Mouse (Mus musculus) cerebellum, adult 11-12 months (tissue): ENCODE measurements at regions not wholly inside any gene's neighbourhood (a gene's known extent, or its start where the extent isn't known, plus 50 kb on each side); places are given as distances from the start of the nearest gene placed in this dataset.
A peak's percentile ranks its signal among the peaks of the same experiment; 100 is the strongest.

ENCODE experiments used
- DNase-seq: peaks from one replicate; pipeline ENCODE4 v3.0.0; 2022

DNA sequence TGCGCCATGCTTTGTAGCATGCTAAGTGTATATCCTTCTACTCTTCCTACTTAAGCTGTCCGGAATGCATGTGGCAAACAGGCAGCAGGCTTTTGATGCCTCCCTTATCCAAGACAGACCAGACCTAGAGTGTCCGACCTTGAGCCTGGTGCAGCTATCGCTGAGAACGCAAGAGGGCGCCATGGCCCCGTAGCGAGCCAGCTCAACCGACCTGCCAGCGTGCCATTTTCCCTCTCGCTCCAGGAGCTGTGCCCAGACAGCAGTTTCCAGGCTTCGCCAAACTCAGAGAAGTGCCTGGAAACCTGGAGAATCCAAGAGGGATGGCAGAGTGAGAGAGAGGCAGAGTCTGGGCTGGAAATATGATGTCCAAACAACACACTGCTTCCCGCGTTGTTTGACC lies 155.8 kb upstream of the Gm12830 start:
- DNase-seq, result peak; percentile 22

DNA sequence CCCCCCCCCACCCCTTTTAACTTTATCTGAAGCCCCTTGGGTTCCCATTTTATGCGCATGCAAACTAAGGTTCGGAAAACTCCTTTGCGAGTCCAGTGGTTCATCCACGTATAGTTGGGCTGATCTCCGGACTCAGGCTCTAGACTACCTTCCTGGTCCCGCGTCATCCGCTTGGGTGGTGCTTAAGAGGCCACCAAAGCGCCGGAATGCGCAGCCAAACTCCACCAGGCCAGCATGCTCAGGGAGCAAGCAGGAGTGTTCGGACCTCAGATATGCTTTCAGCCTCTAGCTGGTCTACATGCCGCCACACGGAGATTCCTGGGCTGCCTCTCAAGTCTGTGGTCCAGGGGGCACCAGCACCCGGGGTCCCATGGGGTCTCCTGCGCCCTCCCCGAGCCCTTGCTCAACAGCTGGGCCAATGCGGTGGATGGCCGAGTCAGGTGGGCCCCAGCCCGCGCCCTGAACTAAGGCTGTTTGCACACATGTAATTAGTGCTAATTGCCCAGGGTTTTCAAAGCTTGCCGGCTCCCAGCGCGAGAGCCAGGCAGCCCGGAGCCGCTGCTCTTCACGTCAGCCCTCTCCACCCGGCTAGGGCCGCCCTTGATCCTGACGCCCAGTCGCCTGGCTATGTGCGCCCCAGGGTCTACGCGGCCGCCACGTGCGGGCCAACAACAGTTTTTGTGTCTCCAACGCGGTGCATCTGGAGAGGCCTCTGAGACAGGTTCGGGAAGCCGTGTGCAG lies 155.1 kb upstream of the Gm12830 start:
- no peak for DNase-seq

DNA sequence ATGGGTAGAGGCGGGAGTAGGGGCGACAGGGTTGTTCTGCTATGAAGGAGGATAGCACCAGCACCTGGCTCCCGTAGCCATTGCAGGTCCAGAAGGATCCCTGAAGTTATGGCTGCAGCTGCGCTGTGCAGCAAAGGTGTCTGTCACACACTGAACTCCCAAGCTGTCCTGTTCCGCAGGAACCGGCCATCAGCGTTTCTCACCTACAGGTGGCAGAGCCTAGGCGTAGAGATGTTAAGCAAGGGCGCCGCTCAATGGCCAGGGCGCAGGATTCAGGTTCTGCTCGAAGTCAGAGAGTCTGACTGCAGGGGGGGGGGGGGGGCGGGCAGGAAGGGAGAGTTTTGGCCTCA lies 154.6 kb upstream of the Gm12830 start:
- no peak for DNase-seq

DNA sequence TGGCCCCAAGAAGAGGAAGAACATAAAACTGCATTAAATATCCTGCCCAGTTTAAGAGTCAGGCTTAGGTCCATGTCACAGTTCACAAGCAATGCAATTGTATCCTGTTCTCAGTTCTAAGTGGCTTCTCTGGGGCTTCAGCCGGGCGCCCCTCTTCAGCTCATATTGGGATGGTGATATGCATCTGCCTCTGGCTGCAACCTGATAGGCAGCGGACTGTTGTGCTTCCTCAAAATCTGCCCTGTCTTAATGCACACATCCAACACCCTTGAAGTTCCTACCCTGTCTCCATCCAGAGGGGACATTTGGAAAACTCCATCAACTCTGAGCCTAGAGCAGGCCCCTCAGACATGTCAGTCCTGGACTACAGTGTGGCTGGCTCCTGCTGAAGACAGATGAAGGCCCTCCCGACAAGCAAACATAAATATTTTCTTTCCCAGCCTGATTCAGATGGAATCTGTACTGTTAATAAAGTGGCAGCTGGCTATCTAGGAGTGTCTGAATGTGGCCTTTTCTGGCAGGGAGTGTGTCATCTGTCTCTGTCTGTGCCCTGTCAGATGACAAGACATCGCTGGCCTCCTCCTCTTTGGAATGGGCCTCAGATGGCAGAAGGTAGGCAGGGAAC lies 149.3 kb upstream of the Gm12830 start:
- DNase-seq, result no peak

DNA sequence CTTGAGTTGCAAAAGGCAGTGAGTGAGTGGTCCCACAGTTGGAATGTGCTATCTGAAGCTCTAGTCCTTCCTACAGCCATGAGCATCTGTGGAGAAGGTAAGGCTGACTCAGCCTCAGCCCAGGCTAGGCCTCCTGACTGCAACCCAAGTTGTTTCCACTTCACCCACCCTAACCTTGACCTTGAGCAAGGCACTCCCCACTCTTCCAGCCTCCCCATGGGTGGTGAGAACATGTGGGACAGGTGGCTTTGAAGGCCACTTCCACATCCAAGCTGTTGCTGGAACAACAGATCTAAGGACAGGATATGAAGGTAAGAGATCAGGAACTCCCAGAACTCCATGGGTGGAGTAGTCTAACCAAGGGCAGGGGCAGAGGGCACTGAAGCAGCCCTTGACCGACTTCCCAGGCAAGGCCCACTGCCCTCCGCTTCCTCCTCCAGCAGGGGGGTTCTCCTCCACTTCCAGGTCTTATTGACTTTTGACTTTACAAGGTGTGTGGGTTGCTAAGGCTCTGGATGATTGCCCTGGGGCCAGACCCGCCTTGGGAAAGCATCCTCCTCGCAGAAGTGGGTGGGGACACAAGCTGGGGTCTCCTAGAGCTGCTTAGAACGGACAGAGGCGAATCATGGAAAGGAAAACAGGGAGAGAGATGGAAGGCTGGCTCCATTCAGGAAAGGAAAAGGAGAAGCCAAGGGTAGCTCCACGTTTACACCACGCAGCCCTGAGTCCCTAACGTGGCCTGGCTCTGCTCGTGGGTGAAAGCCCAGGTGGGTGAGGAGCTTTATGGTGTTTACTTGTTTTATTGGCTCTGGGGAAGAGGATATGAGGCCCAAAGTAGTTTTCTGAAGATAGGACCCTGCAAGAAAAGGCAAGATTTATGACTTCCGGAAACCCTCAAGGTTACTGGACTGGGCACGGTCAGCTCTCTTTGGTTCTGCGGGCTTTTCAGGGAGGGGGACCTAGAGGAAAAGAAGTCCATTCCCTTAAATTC lies 144.3 kb upstream of the Gm12830 start:
- DNase-seq, result no peak

DNA sequence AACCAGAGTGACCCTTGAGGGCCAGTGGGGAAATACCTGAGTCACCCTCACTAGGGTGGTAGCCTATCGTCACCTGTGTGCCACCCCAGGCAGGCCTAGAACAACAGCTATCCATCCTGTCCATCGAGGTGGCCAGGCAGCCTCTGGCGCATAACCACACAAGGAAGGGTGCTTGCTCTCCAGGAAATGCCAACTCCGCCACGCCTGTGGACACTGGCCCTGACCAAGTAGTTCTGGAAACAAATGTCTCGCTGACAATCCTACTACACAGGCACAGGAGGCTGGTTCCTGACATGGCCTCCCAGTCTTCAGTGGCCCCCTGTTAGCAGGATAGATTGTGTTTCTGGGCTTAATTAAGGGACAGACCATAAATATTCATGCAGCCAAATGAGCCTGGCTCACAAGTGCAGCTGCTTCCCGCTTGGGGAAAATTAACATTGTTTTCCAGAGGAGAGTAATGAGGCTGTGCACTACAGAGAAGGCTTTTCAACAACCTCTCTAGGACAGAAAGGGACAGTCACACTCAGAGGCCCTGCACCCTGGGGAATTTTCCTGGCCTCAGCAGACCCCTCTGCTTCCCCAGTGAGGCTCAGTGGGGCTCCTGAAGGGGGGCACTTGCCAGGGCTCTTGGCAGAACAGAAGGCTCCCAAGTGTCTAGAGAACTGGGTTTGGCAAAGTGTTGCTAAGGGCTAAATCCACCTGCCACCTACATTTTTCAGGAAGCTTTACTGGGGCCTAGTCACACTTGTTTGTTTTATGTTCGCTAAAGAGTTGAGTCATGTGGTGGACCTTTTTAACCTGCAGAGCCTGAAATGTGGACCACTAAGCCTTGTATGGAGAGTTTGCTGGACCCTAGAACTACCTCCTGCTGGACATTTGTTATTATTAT lies 143.2 kb upstream of the Gm12830 start:
- no peak for DNase-seq

DNA sequence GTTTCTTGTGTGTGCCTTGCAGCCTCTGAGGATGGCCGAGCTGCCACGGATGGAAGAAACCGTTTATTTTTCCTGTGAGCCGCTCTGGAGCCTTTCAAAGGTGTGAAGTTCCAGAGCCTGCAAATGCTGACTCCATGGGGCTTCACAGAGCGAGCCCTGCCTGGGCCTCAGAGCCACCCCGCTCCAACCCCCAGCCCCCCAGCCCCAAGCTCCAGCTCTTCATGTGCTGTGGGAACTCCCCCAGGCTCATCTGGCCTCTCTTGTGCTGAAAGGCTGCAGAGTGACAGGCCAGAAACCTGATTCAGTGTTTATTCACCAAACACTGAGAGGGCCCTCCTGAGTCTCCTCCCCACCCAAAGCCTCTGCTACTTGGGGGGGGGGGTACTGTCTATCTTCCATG lies 141.2 kb upstream of the Gm12830 start:
- no peak for DNase-seq

DNA sequence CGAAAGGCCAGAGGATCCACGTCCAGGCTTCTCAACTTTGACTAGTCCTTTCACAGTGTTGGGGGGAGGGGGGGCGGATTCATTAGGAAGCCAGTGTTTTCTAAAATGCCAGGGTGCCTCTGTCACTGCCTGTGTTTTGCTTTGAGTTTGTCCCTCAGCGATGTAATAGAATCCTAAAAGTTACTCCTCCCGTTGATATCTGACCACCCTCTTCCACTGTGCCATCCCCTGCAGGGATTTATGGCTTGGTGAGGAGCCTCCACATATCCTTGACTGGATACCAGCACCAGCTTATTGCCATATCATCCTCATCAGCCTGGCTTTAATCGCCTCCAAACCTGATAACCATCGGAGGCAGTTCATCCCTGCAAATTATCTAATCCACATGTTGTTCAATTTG lies 138.6 kb upstream of the Gm12830 start:
- no peak for DNase-seq

DNA sequence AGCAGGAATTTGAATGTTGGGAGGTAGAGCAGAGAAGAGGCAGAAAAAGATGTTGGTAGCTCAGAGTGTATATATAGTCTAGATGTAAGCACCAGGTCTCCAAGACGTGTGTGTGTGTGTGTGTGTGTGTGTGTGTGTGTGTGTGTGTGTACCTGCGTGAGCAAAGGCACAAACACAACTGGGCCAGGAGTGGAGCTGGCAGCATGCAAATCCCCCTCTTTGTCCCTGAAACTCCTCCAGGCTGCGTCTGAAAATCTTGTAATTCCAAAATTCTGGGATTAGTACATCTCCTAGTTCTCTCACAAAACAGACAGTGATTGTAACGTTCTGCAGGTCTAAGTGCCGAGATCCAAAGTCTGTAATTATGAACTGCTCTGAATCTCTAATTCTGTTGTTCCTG lies 137.8 kb upstream of the Gm12830 start:
- DNase-seq, result no peak

DNA sequence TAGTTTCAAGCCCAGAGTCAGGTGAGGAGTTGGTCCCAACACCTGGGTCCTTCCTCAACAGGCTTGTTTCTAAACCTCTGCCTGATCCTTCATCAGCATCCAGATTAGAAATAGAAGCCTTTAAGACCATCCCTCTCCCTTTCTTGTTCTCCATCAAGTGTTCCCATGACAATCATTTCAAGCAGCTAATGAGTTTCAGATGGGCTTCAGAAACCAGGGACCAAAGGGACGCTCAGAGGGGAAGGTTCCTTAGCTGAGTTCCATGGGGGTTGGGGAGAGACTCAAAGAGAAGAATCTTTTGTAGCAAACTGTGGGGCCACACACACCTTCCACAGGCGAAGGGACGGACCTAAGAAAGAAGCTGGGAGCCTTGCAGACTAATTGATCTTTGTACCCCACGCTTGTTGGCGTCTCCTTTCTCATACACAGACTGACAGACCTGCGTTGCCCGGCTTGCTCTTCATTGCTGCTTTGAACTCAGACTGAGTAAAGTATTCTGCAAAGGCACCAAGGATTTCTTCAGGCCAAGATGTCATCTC lies 136.6 kb upstream of the Gm12830 start:
- DNase-seq, result no peak

DNA sequence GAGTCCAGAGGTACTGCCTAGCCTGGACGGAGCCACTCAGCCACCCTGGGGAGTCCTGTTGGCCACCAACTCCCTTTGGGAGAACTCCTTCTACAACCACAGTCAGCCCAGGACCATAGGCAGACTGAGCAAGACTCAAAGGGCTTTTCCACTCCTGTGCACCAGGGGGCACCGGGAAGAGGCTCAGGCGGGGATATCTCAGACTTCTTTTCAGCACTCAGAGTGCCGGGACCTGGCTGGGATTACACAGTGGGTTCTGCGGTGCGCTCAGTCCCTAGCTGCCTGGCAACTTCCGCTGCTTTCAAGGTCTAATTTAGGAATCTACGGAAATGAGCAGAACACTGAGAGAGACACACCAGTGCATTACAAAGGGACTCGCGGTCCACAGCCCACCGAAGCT lies 136.1 kb upstream of the Gm12830 start:
- DNase-seq, result no peak

DNA sequence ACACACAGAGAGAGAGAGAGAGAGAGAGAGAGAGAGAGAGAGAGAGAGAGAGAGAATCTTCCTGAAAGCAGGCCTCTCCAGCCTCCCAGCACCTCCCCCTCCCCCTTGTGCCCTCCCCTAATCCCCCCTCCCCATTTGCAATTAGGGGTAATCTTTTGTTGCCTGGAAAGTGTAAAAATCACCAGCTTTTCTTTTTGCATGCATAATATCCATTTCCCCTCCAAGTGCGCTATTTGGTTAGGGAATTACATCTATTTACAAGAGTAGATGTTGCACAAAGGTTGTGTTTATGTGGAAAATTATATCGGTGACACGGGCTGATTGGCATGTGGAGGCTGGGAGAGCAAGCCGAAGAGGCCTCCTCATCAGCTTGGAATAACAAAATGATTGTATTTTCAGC lies 135.4 kb upstream of the Gm12830 start:
- no peak for DNase-seq

DNA sequence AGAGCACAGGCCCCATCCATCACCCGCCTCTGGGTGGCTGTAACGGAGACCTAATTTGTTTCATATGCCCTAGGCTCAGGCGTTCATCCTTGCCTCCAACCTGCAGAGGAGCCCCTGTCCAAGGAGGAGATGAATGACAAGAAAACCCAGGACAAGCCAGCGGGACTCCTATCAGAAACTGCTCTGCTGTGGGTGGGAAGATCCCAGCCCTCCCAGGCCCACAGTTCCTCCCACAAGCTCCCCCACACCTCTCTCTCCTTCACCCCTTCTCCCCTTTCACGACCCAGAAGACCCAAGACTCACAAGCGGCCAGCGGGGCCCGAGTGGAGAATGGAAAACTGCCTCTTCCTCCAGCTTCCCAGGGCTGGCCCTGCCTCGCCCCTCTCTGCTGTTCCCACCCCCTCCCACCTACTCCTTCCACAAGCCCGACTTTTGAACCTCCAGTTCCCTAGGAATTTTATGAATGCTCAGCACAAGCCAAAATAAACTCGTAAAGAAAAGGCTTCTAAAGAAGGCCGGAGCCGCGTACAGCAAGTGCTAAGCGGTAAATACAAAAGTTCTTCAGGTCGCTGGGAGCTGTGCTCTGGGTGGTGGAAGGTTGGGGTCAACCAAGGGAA lies 133.1 kb upstream of the Gm12830 start:
- DNase-seq, result no peak

DNA sequence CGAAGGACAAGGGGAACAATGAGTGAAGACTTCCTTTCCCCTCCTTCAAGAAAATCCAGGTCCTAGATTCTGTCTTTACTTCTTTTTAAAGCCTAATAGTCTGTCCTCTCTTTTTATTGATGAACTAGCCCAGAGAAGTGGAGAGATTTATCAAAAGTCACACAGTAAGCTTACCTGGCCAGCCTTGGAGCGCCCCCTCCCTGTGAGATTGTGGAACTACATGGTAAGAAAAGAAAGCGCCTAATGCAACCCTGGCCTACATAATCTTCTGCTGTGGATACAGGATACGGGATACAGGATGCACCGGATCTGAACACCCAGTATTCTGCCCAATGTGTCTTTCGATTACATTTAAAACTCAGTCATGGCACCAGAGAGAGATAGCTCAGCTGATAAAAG lies 132.6 kb upstream of the Gm12830 start:
- no peak for DNase-seq

DNA sequence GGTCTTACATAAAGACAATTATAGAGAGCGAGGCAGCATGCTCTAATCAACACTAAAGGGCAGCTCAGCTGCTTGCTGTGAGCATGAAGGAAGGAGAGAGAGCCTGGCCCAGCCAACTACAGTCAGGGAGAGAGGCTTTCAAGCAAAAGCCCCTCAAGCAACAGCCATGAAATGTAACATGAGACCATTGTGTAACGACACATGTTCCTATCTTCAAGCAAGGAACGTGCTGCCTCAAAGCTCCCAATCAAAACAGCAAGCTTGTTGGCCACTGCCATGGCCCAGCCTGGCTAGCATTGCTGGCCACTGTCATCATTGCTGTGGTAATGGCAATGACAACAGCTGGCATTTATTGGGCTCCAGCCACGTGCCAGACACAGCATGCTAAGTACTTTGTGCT lies 115.9 kb upstream of the Gm12830 start:
- DNase-seq, result no peak

DNA sequence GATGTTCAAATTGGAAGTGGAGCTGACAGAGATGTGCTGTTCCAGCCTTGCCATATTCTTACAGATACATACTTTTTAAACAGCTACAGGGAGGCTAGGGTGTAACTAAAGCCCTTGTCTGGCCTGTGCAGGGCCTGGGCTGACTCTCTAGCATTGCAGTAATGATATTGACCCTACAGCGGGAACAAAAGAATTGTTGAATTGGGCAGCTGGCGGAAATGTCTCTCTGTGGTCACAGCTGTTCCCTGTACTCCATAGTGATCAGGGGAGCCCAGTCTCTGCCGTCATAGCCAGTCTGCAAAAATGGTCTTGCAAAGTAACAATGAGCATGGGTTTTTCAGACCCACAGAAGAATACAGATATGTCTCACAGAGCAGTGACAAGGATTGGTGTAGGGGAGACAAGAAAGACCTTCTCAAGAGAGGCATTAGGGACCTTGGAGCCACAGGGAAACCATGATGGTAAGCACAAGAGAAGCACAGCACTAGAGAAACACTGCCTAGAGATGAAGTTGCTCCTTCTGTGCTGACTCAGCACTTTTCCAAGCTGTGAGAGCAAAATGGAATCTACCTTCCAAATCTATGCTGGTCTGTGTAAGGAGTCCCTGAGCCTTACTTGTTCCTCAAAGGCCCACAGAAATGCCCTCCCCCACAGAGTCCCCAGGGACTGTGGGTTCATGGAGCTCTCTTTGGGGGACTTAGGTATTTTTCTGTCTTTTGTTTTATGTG lies 111.2 kb upstream of the Gm12830 start:
- DNase-seq, result no peak

DNA sequence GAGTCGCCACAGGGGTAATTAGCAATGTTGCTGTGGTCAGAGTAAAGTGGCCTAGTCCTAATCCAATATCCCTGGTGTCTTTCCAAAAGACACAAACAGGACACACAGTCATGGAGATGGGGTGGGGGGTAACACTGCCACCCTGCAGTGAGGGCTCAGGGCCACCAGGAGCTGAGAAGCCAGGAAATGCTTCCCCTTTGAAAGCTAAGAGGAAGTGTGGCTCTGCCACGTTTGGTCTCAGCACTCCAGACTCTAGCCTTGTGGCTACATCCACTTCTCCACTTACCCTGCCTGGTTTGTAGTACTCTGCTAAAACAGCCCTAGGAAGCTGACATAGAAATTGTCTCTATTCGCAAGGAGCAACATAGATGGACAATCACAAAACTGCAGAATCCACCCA lies 110.4 kb upstream of the Gm12830 start:
- DNase-seq, result no peak

DNA sequence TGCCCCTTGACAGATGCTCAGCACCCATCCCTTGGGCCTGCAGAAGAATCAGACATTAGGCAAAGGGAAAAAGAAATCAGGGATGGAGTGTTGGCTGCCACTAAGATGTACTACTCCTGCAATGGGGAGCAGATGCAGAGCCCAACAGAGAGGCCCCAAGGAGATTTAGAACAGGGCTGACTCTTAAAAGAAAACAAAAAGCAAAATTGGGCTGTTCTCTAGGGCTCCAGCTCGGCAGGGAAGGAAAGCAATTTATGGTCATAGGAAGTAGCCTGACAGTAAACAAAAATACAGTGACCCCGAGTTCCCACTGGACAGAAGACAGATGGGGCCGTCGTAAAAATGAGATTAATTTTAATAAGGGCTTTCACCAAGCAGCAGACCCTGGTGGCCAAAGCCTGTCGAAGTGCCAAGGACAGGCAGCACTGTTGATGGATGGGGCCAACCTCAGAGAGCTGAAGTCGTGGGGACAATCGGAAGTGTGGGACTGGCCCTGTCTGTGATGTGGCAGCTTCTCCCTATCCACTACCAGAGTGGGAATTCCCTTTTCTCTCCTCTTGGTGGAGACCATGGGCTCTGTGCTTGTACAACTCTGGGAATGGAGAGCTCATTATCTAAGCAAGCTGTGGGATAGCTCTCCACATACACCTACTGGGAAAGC lies 109.4 kb upstream of the Gm12830 start:
- no peak for DNase-seq

DNA sequence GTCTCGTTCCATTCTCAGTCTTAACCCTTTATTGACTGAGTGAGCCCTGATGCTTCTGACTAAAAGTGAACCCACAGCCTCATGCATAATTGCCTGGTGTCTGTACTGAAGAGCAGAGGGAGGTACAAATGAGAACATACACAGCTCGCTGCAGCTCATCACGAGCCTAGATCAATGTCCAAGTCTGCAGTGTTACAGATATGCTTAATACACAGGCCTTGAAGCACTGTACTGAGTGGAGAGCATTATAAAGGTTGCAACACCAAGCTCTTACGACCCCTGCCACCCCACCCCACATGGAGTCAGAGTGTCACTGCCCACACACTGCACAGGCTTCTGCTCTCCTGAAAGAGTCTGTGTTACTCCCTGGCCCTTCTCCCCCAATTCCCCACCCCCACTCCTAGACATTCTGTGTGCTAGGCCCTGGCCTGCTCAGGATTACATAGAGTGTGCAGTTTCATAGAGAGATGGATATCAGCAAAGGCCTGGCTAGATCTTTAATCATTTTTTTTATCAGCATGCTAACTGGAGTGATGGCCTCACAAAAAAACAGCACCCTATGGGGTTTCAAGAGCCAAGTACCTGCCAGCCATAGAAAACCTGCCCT lies 108.5 kb upstream of the Gm12830 start:
- no peak for DNase-seq

DNA sequence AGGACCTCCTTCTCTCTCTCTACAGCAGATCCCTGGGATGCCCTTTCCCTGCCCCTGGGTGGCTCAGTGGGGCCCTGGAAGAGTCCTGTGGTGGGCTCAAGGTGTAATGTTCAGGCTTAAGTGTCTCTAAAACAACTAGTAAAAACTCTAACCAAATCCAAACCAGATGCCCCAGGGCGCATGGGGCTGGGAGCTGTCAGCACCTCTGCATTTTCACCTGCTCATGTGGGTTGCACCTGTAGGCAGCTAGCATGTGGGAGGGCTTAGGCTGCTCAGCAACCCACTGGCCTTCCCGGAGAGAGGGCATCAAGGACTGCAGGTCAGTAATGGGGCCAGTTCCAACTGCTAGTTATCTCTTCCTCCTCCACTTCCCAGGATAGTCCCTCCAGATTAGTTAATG lies 104.8 kb upstream of the Gm12830 start:
- DNase-seq, result no peak
